Mouse (Mus musculus) testis, adult 2 months (tissue): ENCODE results near the gene Galk1.

Source experiments
- CTCF ChIP-seq: fragments of 200-500 bp; IDR thresholded peaks from 2 replicates; pipeline ENCODE4 v1.5.1; 2012; ENCODE audit warnings: low read depth, mild to moderate bottlenecking, inconsistent platforms, low read length, moderate library complexity; ENCODE audit not compliant: control insufficient read depth, insufficient read depth, insufficient replicate concordance
- POLR2A ChIP-seq: fragments of 200-500 bp; IDR thresholded peaks from 2 replicates; pipeline ENCODE4 v1.6.1; 2012; ENCODE audit warnings: low read depth, mild to moderate bottlenecking, inconsistent platforms, low read length, moderate library complexity; ENCODE audit not compliant: control insufficient read depth

DNA sequence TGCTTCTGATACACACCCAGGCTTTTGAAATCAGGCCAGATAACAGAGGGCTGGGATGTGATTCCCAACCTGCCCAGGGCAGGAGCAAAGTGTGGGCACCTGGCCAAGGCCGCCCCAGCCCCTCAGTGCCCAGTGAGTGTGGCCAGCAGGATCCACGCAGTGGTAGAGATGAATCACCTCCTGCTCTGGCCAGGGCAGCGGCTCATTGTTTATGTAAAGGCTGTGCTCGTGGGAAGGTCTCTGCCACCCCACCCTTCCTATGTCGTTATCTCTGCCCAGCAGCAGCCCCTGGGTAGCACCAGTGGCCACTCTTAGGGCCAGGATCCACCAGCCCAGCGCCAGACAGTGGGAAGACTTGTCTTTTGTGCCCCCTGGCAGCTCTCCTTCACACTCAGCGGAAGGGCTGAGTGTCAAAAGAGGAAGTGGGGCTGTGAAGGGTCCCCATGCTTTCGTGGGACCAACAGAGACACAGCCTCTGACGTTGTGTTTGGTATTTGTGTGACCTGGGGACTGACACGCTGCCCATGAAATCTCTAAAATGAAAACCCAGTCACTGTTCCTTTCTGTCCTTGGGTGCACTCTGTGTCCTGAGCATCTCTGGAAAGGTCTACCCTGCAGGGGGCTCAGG, 47.4 kb downstream of the Galk1 start:
- TF ChIP-seq CTCF (no peak), POLR2A (no peak)
